Mouse (Mus musculus) testis, adult 2 months (tissue): ENCODE results near the gene Thnsl1.

ENCODE experiments used
- CTCF ChIP-seq: fragments of 200-500 bp; IDR thresholded peaks from 2 replicates; pipeline ENCODE4 v1.5.1; 2012; ENCODE audit warnings: low read depth, mild to moderate bottlenecking, inconsistent platforms, low read length, moderate library complexity; ENCODE audit not compliant: control insufficient read depth, insufficient read depth, insufficient replicate concordance
- POLR2A ChIP-seq: fragments of 200-500 bp; IDR thresholded peaks from 2 replicates; pipeline ENCODE4 v1.6.1; 2012; ENCODE audit warnings: low read depth, mild to moderate bottlenecking, inconsistent platforms, low read length, moderate library complexity; ENCODE audit not compliant: control insufficient read depth

DNA sequence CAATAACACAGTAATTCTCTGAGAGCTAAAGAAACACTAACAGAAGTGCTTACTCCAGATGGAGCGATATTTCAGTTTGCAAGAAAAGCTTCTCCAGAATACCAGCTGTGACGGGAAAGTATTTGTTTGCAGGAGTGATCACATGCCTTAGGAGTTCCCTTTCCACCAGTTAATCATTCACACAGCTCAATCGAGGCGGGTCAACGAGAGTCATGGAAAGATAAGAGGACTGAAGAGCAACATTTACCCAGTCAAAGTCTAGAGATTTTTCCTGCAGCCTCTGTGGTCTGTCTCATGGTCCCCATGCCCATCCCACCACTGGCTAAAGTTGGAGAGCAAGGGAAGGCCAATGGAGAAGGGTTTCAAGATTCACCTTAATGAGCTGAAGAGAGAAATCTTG lies 53.6 kb downstream of the Thnsl1 start:
- TF ChIP-seq CTCF (no peak), POLR2A (no peak)
